Mouse (Mus musculus) bone marrow, adult 2 months (tissue): ENCODE measurements at regions not wholly inside any gene's neighbourhood (a gene's known extent, or its start where the extent isn't known, plus 50 kb on each side); places are given as distances from the start of the nearest gene placed in this dataset.

Source experiments
- CTCF ChIP-seq: fragments of 200-500 bp; IDR thresholded peaks from 2 replicates; pipeline ENCODE4 v1.5.1; 2011; ENCODE audit warnings: low read length, control low read depth; ENCODE audit not compliant: control insufficient read depth, insufficient read depth
- POLR2A ChIP-seq: fragments of 200-500 bp; IDR thresholded peaks from 2 replicates; pipeline ENCODE4 v1.6.1; 2011; ENCODE audit warnings: low read depth, mild to moderate bottlenecking, control low read depth, low read length, borderline replicate concordance; ENCODE audit not compliant: control insufficient read depth

- TF ChIP-seq POLR2A = no peak
- no peak for TF ChIP-seq CTCF
Observed at GRCm38 (mm10) chr12:77807674-77808073, 386.4 kb upstream of the Gm6657 start.
